Mouse (Mus musculus) heart, adult 2 months (tissue): ENCODE data around the gene Ldlr.

Source experiments
- CTCF ChIP-seq: fragments of 200-600 bp; IDR thresholded peaks from 2 replicates; pipeline ENCODE4 v1.8.1; 2022; ENCODE audit warnings: antibody characterized with exemption, mild to moderate bottlenecking, moderate library complexity
- EP300 ChIP-seq: fragments of 200-500 bp; IDR thresholded peaks from 2 replicates; pipeline ENCODE4 v1.6.1; 2011; ENCODE audit warnings: low read depth, low read length, control low read depth; ENCODE audit not compliant: insufficient read depth
- POLR2A ChIP-seq: fragments of 200-500 bp; IDR thresholded peaks from 2 replicates; pipeline ENCODE4 v1.6.1; 2011; ENCODE audit warnings: mild to moderate bottlenecking, low read depth, low read length, control low read depth; ENCODE audit not compliant: insufficient read depth

DNA sequence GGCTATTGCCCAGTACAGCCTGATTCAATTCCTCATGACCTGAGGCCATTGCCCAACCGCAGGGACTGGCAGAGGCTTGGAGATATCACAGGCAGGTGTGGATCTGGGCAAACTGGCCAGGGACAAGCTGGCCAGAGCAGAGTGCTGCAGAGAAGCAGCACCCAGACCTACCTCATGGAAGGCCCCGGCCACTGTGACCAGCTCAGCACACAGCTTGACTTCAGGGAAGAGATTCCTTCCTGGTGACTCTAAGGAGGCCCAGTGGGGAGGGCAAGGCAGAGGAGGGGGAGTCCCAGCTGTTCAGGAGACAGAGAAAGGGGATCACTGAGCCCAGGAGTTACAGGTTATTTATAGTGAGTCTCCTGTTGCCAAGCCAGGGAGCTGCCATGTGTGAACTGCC, 2.2 kb upstream of the Ldlr start:
- peak; percentile 40; the same call in 1 of the 2 replicates for TF ChIP-seq EP300
- no peak for TF ChIP-seq CTCF
- no peak for TF ChIP-seq POLR2A
